Mouse (Mus musculus) B cell, adult 67 days (primary cell): ENCODE data around the gene Olfr206. TPM values are rescaled to one million over a fixed set of nuclear protein-coding genes. Genes with fewer than 3 reads are reported as not detected.

Source experiments
- total RNA-seq, 2 experiments: library from RNA; stranded (reverse); gene quantifications; 4 replicates each; pipeline ENCODE4 v1.2.4; 2023

Gene Olfr206
- total RNA-seq: not detected

DNA sequence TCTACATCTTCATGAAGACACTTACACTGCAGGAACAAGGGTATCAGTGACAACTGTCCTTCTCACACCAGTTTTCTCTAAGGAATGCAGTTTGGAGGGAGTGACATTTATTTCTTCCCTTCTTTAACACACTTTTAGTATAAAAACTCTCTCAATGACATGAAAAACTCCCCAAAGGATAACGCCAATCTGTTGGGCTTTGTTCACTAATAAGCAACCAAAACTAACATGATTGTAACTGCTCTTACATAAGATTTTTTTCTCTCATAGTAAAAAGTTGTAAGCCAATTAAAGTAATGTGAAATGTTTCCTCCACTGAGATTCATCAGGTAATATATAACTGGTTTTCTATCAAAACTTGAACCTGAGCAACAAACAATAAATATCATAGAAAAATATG, at the start of gene Olfr206:
Olfr206 (minus strand) TSS at position 101 of the 400 bp plus-strand sequence.

DNA sequence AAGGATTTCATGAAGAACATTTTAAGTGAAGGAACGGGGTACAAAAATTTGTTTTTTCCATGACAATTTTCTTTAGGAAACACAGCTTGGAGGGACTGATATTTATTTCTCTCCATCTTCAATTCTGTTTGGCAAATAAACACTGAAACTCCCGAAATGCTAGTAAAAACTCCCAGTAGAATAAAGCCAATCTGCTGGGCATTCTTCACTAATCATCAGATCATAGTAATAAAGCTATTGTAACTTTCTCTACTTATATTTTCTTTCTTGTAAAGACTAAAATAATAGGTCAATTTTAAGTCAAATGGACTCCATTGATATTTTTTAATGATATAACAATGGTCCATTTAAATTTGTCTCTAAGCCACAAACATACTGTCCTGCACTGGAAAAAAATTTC, 14.8 kb upstream of the Olfr206 start, which contains the start of gene Olfr209:
Olfr209 (minus strand) TSS at position 101 of the 400 bp plus-strand sequence.

DNA sequence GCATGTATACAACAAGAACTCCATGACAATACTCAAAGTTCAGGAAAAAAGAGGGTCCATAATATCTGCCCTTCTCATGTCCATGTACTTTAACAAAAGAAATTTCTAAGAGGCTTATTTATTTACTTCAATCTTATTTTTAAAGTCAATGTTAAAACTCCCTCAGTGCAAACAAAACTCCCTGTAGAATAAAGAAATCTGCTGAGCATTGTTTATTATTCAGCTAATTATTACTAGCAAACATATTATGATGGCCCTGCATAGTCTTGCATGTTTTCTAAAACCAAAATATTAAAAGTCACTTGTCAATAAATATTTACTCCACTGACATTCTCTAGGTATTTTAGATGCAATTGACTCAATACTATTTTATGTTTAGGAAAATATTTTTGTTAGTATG, 18.0 kb downstream of the Olfr206 start, which contains the start of gene Olfr205:
Olfr205 (minus strand) TSS at position 101 of the 400 bp plus-strand sequence.

GRCm38 (mm10) chr16:59318148-59318547, 30.9 kb downstream of the Olfr206 start, which contains the start of gene Olfr204:
TSS of gene Olfr204 (minus strand) at chr16:59318248.

DNA sequence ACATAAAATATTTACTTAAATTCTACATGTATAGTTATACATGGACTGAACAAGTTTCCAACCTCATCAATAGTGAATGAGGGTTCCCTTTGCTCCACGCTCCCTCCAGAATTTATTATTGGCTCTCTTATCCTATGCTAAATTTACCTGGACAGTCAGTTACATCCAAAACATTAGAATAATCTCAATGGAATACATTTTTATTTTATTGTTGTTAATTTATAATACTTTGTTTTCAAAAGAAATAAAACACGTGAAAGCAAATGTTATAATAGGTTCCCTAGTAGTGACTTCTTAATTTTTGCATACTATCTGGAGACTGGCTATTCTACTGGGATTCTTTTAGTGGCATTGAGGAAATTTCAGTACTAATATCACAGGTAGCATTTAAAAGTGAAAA, 50.5 kb downstream of the Olfr206 start, which contains the start of gene Olfr203:
Olfr203 (plus strand) TSS at position 301 of the 400 bp plus-strand sequence.

Other genes starting within 250 kb of the Olfr206 start
- gene Olfr193, start 237.4 kb downstream of the Olfr206 start, total RNA-seq: not detected
- not detected for gene Olfr194, start 228.2 kb downstream of the Olfr206 start, total RNA-seq
- gene Olfr195, start 202.2 kb downstream of the Olfr206 start, total RNA-seq: not detected
- gene Olfr196, start 178.8 kb downstream of the Olfr206 start, total RNA-seq: not detected
- not detected for gene Olfr198, start 145.7 kb downstream of the Olfr206 start, total RNA-seq
- gene Olfr199, start 129.5 kb downstream of the Olfr206 start, total RNA-seq: not detected
- gene Olfr201, start 76.6 kb downstream of the Olfr206 start, total RNA-seq: not detected
- gene Olfr202, start 62.5 kb downstream of the Olfr206 start, total RNA-seq: not detected
- not detected for gene Olfr203, start 50.4 kb downstream of the Olfr206 start, total RNA-seq
- gene Olfr204, start 31.0 kb downstream of the Olfr206 start, total RNA-seq: not detected
- not detected for gene Olfr205, start 18.1 kb downstream of the Olfr206 start, total RNA-seq
- not detected for gene Olfr209, start 14.7 kb upstream of the Olfr206 start, total RNA-seq
- not detected for gene Gabrr3, start 58.1 kb upstream of the Olfr206 start, total RNA-seq
- gene Riox2, start 122.5 kb upstream of the Olfr206 start, total RNA-seq: 10 to 100 TPM; 42.5 to 43.3 TPM